Mouse (Mus musculus): ENCODE results near the gene Wasf2.

Gene Wasf2

DNA sequence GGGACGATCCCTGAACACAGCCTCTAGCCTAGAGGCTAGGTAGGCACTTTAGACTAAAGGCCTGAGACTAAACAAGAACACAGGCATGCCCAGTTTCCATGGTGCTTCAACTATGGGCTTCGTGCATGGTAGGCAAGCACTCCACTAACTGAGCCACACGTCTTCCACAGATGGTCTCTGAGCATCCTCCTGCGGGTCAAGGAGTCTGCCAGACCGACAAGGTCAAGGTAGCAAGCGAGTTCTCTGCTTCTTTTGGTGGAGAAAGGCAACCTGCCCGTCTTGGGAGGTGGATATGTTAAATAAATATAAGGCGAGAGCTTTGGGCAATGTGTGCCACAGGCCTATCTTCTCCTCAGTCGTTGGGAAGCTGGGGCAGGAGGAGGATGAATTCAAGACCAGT lies 28.6 kb upstream of the Wasf2 start:
- no peak for DNase-seq

DNA sequence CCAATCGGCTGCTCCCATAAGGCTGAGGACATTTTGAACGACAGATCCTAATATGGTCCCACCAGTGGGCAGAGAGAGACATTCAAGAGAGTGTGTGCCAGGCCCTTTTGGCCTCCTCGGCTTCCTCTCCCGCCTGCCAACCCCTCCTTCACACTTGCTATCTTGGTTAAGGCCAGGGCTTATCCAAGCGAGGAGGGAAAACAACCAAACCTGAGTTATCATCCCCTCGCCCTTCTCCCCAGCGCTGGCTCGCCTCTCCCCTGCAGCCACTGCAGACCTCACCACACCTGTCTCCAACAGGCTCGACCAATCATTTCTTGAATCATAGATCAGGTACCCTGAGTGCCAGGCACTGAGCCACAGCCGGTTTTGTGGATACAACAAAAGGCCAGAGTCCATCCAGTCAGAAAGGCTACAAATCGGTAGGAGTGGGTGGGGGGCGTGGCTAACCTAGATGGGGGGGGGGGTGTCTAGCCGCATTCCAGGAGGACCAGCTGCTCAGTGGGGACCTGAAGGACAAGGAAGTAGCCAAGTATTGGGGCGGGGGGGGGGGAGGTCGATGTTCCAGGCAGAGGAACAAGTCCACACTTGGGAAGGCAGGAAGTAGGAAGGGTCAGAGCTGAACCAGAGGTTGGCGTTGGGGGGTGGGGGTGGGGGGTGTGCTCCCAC lies 26.6 kb upstream of the Wasf2 start:
- DNase-seq = no peak

DNA sequence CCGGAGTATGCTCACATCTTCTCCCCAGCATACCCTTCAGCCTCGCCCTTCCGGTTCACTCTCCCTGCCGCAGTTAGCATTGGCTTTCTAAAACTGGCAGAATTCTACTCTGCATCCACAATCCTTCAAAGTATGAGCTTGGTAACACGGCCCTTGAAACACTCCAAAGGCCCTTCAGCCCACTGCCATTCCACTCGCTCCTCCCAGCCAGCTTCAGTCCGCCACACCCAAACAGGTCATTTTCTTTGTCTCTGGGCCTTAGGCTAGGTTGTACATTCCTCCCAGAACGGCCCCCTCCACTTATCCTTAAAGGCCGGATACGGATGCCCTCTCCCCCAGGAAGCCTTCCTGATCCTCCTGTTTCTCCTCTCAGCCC lies 26.1 kb upstream of the Wasf2 start:
- DNase-seq = no peak

DNA sequence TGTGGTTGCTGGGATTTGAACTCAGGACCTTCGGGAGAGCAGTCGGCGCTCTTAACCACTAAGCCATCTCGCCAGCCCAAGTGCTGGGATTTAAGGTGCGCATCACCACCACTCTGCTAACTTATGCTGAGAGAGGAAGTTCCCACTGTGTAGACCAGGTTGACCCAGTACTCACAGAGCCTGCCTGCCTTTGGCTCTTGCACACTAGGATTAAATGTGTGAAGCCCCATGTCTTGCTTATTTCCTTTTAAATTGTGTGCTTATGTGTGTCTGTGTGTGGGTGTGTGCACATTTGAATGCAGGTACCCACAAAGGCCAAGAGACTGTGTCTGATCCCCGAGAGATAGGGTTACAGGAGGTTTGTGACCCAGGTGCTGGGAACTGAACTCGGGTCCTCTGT lies 23.6 kb upstream of the Wasf2 start:
- DNase-seq = no peak

DNA sequence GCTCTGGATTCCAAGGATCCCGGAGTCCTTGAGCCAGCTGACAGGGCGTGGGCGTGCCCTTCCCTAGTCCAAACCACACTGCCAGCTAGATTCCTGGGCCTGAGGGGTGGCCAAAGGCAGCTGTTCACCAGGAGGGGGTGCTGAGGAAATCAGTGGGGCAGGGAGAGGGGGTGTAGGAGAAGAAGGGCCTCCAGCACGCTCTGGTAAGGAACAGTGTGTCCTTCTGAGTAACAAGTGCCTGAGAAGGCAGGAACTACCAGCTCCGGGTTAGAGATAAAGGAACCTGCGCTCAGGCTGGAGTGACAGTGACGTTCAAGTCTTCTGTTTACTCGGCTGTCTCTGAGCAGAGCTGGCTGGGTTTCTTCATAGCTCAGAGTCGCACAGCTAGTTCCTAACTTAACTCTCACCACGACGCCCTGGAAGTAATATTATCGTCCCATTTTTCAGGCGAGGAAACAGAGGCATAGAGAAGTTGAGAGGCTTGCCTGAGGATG lies 22.5 kb upstream of the Wasf2 start:
- DNase-seq = no peak

DNA sequence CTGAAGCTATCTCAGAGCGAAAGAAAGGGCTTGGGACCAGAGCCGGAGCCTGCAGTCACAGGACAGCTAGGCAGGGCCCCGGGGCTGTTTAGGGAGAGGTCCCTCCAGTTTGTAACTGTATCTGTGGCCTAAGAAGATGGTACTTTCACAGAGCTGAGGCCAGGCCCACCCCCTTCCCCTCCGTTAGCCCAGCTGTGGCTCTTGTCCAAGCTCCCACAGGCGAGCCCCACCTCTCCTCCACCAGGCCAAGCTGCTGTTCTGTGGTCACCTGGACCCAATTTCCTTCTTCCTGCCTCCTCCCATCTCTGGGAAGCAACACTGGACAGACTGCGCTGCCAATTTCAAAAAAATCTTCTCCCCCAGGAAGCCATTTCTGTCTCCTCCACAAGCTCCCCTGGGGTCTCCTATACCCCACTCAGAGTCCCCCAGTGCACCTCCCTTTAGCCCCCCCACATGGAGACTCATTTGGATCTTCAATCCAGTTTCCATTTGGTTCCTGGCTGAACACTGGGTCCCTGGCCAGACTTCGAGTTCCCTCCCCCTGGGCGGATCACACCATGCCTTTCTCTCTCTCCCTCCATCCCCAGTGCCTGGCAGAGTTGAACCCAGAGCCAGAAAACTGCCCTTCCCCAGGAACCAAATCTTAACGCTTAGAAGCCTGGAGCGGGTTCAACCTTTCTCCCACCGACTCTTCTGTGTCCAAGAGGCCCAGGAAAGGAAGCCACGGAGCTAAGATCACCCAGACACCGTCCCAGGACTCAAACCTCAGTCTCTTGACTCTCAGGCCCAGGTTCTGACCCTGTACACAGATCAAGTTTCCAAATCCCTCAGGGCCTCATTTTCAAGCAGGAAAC lies 21.6 kb upstream of the Wasf2 start:
- no peak for DNase-seq

DNA sequence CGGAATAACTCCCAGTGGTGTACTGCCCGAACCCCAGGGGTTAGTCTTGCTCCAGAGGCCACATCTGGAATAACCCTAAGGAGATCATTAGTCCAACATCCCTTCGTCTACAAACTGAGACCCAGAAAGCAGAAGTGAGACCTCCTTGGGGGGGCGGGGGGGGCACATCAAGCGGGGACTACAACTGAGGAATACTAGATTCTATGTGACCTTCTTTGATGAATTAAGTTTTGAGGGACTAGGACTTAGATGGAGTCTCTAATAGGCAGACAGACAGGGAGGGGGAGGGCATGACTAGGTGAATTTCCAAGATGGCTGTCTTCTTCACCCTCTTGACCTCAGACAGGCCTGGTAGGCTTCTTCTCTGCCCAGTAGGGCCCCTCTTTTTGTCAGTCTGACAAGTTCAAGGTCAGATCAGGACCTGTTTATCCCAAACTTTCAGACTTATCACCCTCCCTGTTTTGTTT lies 20.9 kb upstream of the Wasf2 start:
- DNase-seq = no peak

DNA sequence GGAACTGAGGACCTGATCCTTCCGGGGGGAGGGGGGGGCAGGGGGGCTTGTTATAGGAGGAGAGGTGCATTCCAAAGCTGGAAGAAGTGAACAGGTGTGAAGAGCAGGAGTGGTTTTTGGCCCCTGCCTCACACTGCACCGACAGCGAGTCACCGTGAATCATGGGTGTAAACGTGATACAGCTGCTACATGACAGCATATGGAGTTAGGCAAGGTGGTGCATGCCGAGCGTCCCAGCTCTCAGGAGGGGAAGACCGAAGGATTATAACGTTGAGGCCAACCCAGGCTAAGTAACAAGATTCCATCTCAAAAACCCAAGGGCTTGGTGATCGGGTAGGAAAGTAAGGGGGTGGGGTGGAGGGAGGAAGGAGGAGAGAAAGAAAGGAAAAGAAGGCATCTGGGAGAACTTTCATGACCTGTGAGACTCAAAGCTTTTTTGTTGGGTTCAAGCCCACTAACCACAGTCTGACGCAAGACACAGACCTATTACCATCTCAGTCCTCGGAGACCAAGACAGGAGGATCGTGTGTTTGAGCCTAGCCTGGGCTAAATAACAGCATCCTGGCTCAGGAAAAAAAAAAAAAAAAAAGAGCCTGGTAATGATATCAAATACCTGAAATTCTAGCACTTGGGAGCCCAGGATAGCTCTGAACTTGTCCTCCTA lies 18.0 kb upstream of the Wasf2 start:
- no peak for DNase-seq

DNA sequence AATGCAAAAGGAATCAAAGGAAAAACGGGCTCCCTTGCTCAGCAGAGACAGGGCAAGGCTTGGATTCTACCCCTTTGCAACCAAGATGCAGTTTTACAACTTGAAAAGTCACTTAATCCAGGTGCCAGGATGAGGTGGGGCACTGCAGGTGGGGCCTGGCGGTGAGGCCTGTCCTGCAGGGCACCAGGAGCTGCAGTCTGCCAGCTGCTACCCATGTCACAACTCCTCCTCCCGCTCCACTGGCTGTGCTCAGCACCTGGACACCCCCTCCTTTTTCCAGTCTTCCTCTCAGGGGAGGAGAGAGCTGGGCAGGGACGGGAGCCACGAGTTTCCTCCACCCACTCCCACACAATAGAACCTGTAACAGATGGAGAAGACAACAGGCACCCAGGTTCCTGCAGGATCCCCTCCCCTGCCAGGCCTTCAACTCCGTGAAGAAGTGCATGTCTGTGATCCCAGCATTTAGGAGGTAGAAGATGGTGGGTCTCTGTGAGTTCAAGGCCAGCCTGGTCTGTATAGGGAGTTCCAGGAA lies 16.9 kb upstream of the Wasf2 start:
- DNase-seq = peak in 1 of 2 experiments; percentile 44

DNA sequence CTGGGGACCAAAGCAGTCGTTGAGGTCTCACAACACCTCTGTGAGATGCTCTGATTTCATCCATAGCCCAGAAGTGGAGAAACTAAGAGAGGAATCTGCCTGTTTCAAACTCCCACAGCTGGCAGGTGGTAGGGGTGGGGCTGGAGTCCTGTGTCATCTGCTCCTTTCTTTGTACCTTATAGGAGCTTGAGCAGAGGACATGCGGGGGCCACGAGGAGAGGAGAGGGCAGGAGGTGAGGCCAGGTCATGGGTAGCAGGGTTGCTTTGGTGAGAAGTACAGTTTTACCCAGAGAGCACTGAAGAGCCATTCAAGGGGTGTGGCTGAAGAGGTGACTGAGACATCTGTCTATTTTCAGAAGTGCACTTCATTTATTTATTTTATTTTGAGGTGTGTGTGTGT lies 15.5 kb upstream of the Wasf2 start:
- peak in 1 of 2 experiments; percentile 27 for DNase-seq

DNA sequence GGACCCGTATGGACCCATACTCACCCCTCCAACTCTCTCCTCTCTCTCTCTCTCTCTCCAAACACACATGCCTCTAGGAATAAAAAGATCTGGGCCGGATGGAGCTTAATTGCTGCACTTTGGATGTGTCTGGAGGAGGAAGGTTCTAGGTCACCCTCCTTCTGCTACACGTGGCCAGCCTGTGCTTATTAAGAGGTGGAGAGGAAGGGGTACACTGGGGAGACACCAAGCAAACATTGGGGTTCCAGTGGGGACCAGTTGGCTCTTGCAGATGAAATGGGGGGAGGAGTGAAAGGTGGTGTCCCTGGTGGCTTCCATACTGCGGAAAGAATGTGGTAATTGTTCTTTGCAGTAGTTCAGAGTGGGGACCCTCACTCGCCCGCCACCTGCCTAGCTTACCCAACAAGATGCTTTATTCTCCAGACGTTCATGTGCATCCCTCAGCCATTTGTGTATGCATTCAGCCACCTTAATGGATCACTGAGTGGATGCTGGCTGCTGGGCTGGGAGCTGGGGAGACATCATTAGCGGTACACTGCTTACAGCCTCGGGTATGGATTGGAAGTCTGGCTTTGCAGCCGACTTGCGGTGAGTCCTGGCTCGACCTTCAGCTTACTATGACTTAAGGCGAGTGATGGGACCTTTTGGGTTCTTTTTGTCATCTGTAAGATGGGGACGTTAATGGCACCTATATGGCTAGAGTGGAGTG lies 14.4 kb upstream of the Wasf2 start:
- no peak for DNase-seq

DNA sequence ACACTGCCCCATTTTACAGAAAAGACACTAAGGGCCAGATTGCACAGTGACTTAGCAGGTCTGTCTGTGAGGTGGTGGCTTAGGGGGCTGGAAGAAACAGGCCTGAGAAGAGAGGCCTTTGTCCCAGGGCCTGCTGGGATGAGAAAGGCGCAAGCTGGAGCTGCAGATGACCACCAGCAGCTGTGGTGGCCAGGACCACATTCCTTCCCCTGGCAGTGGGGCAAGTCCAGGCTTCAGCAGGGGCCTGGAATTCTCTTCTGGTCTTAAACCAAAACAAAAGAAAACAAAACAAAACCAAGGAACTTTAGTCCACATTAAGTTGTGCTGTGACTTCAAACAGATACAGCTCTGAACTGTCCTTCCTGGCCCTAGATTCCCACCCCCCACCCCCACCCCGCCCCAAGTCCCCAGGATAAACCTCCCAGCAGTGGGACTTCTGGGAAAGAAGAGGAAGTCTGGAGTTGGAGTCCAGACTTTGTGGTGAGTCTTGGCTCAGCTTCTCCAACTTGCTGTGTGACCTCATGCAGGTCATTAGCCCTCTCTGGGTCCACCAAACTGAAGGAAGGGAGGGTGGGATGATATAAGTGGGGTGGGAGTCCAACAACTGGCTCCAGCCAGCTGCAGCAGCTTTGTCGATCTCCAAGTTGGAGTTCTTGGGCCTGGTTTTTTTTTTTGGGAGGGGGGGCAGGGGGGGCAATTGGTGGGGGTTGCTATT lies 13.4 kb upstream of the Wasf2 start:
- DNase-seq = no peak

DNA sequence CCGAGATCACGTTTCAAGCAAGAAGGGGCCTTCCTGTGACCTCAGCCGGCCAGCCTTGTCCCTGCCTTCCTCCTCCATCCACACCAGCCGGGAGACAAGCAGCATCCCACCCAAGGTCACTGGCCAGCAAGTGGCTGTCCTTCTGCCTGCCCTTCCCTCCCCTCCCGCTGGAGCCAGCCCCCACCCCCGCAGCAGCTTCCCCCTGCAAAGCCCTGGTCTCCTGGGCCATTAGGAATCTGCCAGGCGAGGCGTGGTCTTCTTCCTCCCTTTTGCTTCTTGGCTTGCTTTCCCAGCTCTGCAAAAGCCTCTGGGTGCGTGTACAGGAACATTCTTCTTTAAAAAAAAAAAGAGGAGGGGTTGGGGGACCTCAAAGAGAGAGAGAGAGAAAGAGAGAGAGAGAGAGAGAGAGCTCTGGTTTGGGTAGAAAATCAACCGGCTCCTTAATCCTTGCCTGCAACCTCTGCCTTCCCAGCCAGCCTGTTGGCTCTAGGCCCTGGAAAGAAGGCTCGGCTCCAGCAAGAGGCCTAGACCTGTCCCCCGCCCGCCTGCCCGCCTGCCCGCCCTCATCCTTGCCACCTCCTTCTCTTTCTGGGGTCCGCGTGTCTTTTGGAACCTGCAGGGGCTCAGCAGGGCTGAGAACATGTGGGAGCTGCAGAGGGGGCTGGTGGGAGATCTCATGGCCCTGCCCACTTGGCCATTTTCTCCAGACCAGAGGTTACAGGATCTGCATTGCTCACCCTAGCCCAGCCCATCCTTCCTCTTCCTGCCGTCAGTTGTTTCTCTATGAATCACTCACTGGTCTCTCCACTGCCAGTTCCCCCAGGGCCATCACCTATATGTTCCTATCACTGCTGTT lies 12.5 kb upstream of the Wasf2 start:
- DNase-seq = no peak

DNA sequence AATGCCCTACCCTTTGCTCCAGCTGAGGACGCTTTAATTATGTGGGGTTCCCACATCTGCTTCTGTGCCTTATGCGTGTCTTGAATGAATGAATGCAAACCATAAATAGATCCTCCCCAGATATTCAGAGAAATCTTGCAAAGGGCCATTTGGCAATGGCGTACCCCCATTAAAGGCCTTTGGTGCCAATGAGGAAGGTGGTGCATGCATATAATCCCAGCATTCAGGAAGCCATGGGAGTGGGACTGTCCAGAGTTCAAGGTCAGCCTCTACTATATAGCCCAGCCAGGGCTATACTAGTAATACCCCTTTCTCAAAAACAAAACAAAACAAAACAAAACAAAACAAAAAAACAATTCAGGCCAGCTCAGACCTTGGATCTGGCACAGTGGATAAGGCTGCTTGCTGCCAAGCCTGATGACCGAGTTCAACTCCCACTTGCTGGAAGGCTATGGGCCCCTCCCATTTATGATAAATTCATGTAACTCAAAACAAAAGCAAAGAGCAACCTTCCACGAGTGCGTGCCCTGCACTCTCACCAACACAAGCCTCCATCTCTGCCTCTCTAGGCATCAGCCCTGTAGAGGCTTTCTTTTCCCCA lies 11.4 kb upstream of the Wasf2 start:
- no peak for DNase-seq

DNA sequence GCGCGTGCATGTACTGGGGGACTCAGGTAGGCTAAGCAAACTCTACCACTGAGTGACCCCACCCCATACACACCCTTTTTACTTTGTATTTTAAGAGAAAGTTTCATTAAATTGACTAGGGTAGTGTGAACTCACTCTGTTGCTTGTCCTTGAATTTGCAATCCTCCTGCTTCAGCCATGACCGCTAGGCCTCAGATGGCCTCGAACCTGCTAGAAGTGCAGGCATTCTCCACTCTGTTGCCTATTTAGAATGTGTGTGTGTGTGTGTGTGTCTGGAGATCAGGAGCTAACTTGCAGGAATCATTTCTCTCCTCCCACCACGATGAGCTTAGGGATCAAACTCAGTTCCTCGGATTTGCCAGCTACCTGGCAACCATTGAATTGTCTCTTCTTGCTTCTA lies 10.7 kb upstream of the Wasf2 start:
- DNase-seq = no peak

DNA sequence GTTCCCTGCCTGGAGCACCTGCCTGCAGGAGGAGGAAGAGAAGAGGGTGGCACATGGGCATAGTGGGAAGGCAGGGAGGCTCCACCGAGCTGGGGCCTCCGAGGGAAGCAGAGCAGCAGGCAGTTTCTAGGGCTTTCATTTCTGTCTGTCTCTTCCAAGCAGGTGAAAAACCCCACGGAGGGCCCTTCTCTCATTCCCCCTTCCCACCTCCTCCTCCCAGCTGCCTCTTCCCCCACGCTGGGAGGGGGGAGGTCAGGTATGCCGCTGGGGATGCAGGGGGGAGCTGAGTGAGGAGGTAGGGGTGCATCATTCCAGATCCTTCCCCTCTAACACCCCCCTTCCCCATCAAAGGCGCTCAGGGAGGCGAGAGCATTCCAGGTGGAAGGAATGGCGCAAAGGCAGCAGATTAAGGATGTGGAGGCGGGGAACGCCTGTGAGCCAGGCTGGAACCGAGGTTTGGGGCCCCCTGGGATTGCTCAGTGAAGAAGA lies 9.4 kb upstream of the Wasf2 start:
- DNase-seq = no peak

DNA sequence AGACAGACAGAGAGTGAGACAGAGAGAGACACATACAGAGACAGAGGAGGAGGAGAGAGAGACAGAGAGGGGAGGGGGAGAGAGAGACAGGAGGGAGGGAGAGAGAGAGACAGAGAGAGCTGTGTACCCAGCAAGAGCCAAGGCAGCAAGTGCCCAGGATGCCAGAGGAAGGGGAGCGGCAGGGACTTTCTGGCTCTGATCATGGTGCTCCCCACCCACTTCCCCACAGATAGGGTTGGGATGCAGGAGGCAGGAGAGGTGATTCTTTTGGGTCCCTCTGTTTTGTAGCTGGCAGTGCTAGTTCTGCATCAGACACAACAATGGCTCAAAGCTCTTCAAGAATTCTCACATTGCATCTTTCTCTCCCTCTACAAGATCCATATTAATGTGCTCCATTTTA lies 8.9 kb upstream of the Wasf2 start:
- no peak for DNase-seq

DNA sequence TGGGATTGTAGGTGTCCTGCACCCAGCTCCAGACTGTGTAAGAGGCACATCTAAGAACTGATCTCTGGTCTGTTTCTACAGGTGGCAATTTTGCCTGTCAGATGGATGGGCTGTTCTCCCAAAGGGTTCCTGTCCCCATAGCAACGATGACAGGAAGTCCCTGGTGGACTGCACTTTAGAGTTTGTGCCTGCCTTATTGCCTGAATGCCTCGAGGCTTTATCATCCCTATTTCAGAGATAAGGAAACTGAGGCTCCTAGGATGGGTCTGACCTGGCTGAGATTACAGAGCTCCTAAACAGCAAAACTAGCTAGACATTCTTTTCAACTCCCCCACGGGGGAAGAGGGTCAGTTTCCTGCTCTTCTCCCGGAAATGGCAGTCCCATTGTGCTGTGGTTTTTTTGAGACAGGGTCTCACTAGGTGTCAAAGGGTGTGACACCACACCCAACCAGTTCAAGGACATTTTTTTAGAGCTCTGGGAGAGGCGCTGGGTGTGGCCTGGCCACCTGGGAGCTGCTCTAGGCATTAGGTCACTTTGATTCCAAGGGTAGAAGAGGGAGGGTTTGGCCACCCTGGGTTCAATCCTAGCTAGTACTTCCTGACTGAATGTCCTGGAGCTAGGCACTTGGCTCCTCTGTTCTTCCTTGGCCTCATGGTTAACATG lies 8.2 kb upstream of the Wasf2 start:
- no peak for DNase-seq

DNA sequence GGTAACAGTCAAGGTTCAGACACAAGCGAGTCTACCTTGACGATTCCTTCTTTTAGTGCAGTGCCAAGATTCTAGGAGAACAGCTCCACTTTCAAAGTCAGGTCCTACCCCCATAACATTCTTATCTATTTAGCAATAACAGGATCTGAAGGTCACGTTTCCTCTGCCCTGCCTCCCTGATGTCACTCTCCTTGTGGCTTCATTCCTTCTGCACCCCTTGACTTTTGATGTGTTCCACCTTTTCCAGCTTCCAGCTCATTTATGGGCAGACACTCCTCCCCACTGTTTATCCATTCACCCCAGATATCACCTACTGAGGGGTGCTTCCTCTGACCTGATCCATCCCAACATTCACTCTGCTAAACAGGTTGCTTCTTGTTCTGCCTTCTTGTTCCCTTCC lies 3.2 kb upstream of the Wasf2 start:
- no peak for DNase-seq

DNA sequence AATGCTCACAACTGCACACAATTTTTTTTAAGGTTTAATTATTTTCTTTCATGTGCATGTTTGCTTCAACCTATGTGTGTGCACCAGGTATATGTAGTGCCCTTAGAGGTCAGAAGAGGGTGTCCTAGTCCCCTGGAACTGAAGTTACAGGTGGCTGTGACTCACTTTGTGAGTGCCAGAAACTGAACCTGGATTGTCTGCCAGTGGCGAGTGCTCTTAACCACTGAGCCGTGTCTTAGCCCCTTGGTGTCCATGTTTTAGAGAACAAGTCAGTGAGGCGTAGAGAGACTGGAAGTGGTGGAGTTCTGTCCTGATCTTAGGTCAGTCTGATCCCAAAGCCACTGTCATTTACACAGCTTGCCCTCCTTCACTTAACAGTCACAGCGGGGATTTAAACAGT lies 2.4 kb upstream of the Wasf2 start:
- DNase-seq = no peak
